Mouse (Mus musculus): ENCODE data around the gene Lcn9. TPM values are rescaled to one million over a fixed set of nuclear protein-coding genes. Genes with fewer than 3 reads are reported as not detected.

The Lcn9 gene
- polyA plus RNA-seq, 1 experiment = not detected

GRCm38 (mm10) chr2:25862696-25863270 is 39.8 kb downstream of the Lcn9 start:
- TF ChIP-seq GATA1 (IDR thresholded peaks at IDR 0.05; ENCODE audit: low read length) (no peak), TAL1 (IDR thresholded peaks at IDR 0.05; ENCODE audit: low read length) (no peak)
- Histone ChIP-seq H3K27me3 (ENCODE audit: control insufficient read depth) (peaks cover 48% of the 10 kb centered on the region), H3K9me3 (ENCODE audit: control insufficient read depth, low read length) (peaks cover 4% of the 10 kb centered on the region; the same call in 1 of the 2 replicates)

DNA sequence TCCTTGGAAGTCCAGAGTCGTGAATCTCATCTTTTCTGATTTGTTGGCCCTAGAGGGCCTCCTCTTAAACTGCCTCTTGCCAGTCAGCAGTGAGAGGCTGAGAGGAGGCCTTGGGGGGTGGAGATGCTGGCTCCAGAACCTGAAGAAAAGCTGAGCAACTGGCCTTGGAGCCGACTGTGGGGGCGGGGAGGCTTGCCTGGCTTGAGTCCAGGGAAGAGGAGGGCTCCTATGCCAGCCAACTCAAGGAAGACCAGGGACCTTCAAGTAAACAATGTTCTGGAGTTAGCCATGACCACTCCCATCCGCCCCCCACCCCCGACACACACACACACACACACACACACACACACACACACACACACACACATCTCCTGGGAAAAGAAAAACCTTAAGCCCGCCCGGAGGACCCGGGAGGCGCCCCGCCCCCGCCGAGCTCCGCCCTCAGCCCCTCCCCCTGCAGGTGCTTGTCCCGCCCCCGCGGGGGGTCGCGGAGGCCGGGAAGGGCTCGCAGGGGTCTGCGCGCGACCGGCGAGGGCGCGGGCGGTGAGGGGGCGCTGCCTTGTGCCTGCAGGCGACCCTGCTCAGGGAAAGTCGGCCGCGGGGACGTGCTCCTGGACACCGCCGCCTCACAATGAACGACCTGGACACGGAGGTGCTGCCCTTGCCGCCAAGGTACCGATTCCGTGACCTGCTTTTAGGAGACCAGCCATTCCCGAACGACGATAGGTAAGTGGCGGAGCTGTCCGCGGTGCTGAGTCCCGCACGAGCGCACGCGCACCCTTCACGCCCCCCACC is 40.6 kb downstream of the Lcn9 start, which contains the start of gene Kcnt1:
TSS of gene Kcnt1 (plus strand) at position 398 of the 795 bp plus-strand sequence.
- TF ChIP-seq GATA1 (IDR thresholded peaks at IDR 0.05; ENCODE audit: low read length) (no peak), TAL1 (IDR thresholded peaks at IDR 0.05; ENCODE audit: low read length) (no peak)
- H3K36me3 ChIP-seq (ENCODE audit: control insufficient read depth) = no peaks in the 10 kb centered on the region
- no peaks in the 10 kb centered on the region for H3K9me3 ChIP-seq (ENCODE audit: control insufficient read depth, low read length)
- H3K4me1 ChIP-seq (ENCODE audit: control insufficient read depth) = no peaks in the 10 kb centered on the region
- no peak within 1 kb of the TSS for H3K4me3 ChIP-seq (replicated peaks)
- peaks cover 48% of the 10 kb centered on the region for H3K27me3 ChIP-seq (ENCODE audit: control insufficient read depth)

More at GRCm38 (mm10) chr2:25862696-25863270, 39.8 kb downstream of the Lcn9 start:
- H3K4me1 ChIP-seq (ENCODE audit: control insufficient read depth) = no peaks in the 10 kb centered on the region
- no peak overlapping the region for H3K4me3 ChIP-seq (replicated peaks)
- H3K36me3 ChIP-seq (ENCODE audit: control insufficient read depth) = no peaks in the 10 kb centered on the region

- TF ChIP-seq TAL1 (IDR thresholded peaks at IDR 0.05; ENCODE audit: low read length) (no peak), GATA1 (IDR thresholded peaks at IDR 0.05; ENCODE audit: low read length) (no peak)
- Histone ChIP-seq H3K27me3 (ENCODE audit: control insufficient read depth) (peaks cover 48% of the 10 kb centered on the region), H3K4me3 (replicated peaks) (no peak overlapping the region)
Observed at GRCm38 (mm10) chr2:25864230-25864629, 41.3 kb downstream of the Lcn9 start.

GRCm38 (mm10) chr2:25865412-25865811 is 42.5 kb downstream of the Lcn9 start:
- TF ChIP-seq GATA1 (IDR thresholded peaks at IDR 0.05; ENCODE audit: low read length) (no peak), TAL1 (IDR thresholded peaks at IDR 0.05; ENCODE audit: low read length) (no peak)
- Histone ChIP-seq H3K4me1 (ENCODE audit: control insufficient read depth) (no peaks in the 10 kb centered on the region), H3K36me3 (ENCODE audit: control insufficient read depth) (no peaks in the 10 kb centered on the region), H3K27me3 (ENCODE audit: control insufficient read depth) (peaks cover 48% of the 10 kb centered on the region), H3K4me3 (replicated peaks) (no peak overlapping the region), H3K9me3 (ENCODE audit: control insufficient read depth, low read length) (no peaks in the 10 kb centered on the region)

More at GRCm38 (mm10) chr2:25864230-25864629, 41.3 kb downstream of the Lcn9 start:
- Histone ChIP-seq H3K9me3 (ENCODE audit: control insufficient read depth, low read length) (no peaks in the 10 kb centered on the region), H3K4me1 (ENCODE audit: control insufficient read depth) (no peaks in the 10 kb centered on the region), H3K36me3 (ENCODE audit: control insufficient read depth) (no peaks in the 10 kb centered on the region)

- H3K36me3 ChIP-seq (ENCODE audit: control insufficient read depth) = no peaks in the 10 kb centered on the region
- H3K4me3 ChIP-seq (replicated peaks) = no peak overlapping the region
- TF ChIP-seq GATA1 (IDR thresholded peaks at IDR 0.05; ENCODE audit: low read length) (no peak), TAL1 (IDR thresholded peaks at IDR 0.05; ENCODE audit: low read length) (no peak)
- H3K9me3 ChIP-seq (ENCODE audit: control insufficient read depth, low read length) = no peaks in the 10 kb centered on the region
- H3K4me1 ChIP-seq (ENCODE audit: control insufficient read depth) = no peaks in the 10 kb centered on the region
- peaks cover 48% of the 10 kb centered on the region for H3K27me3 ChIP-seq (ENCODE audit: control insufficient read depth)
Observed at GRCm38 (mm10) chr2:25866656-25867055, 43.7 kb downstream of the Lcn9 start.

Other genes with a start within 250 kb of the Lcn9 start
- 0.09 and 0.38 TPM in 2 replicates for gene Mamdc4, start 248.3 kb upstream of the Lcn9 start, polyA plus RNA-seq (2012)
- gene Phpt1, start 247.9 kb upstream of the Lcn9 start, polyA plus RNA-seq (2012) = 0.21 and 0.30 TPM in 2 replicates
- gene Ajm1, start 241.4 kb upstream of the Lcn9 start, polyA plus RNA-seq (2012) = 0.01 TPM in 1 of 2 replicates, not detected in the other
- 4.6 and 6.1 TPM in 2 replicates for gene Rabl6, start 214.6 kb upstream of the Lcn9 start, polyA plus RNA-seq (2012)
- not detected in 2 replicates for gene Ccdc183, start 205.5 kb upstream of the Lcn9 start, polyA plus RNA-seq (2012)
- gene Tmem141, start 201.1 kb upstream of the Lcn9 start, polyA plus RNA-seq (2012) = 0.15 TPM in 1 of 2 replicates, not detected in the other
- gene Fcna, start 195.1 kb upstream of the Lcn9 start, polyA plus RNA-seq (2012) = 0.80 and 0.94 TPM in 2 replicates
- gene Lcn8, start 170.0 kb upstream of the Lcn9 start, polyA plus RNA-seq (2012) = not detected in 2 replicates
- not detected in 2 replicates for gene Lcn5, start 165.2 kb upstream of the Lcn9 start, polyA plus RNA-seq (2012)
- gene Lcn6, start 146.4 kb upstream of the Lcn9 start, polyA plus RNA-seq (2012) = not detected in 2 replicates
- not detected in 2 replicates for gene Lcn10, start 140.4 kb upstream of the Lcn9 start, polyA plus RNA-seq (2012)
- gene Obp2a, start 123.1 kb upstream of the Lcn9 start, polyA plus RNA-seq (2012) = not detected in 2 replicates
- 0.37 and 0.53 TPM in 2 replicates for gene Bmyc, start 116.4 kb upstream of the Lcn9 start, polyA plus RNA-seq (2012)
- not detected in 2 replicates for gene Obp2b, start 86.1 kb upstream of the Lcn9 start, polyA plus RNA-seq (2012)
- gene Lcn3, start 57.6 kb upstream of the Lcn9 start, polyA plus RNA-seq (2012) = not detected in 2 replicates
- gene Lcn11, start 46.1 kb upstream of the Lcn9 start, polyA plus RNA-seq (2012) = not detected in 2 replicates
- gene Gm13539, start 40.9 kb upstream of the Lcn9 start, polyA plus RNA-seq (2012) = not detected in 2 replicates
- gene Glt6d1, start 7.3 kb upstream of the Lcn9 start, polyA plus RNA-seq (2012) = not detected in 2 replicates
- gene Sohlh1, start 24.1 kb downstream of the Lcn9 start, polyA plus RNA-seq (2012) = not detected in 2 replicates
- gene Kcnt1, start 40.6 kb downstream of the Lcn9 start, polyA plus RNA-seq (2012) = not detected in 2 replicates
- 0.53 and 0.75 TPM in 2 replicates for gene Camsap1, start 160.1 kb downstream of the Lcn9 start, polyA plus RNA-seq (2012)
- gene Ubac1, start 198.6 kb downstream of the Lcn9 start, polyA plus RNA-seq (2012) = 155 and 250 TPM in 2 replicates

All from erythroblast, embryonic 14.5 days (primary cell).